Mouse (Mus musculus) forebrain, embryonic 10.5 days (tissue): ENCODE measurements around the gene Rasl10b. TPM values are rescaled to one million over a fixed set of nuclear protein-coding genes. Genes with fewer than 3 reads are reported as not detected.
A peak's percentile ranks its signal among the peaks of the same experiment; 100 is the strongest.

Experiments used
- DNase-seq: peaks from one replicate; pipeline ENCODE4 v3.0.0-alpha.2; 2017; ENCODE audit warnings: low spot score; ENCODE audit errors: extremely low spot score
- H3K27ac ChIP-seq: fragments of 300-500 bp; sonication (generic); 2 replicates; pipeline ENCODE4 v1.5.1; 2016; ENCODE audit warnings: mild to moderate bottlenecking
- H3K27me3 ChIP-seq: fragments of 300-500 bp; sonication (generic); 2 replicates; pipeline ENCODE4 v1.6.1; 2016; ENCODE audit warnings: mild to moderate bottlenecking; ENCODE audit not compliant: poor library complexity, severe bottlenecking
- H3K36me3 ChIP-seq: fragments of 300-500 bp; sonication (generic); replicated peaks from 2 replicates; pipeline ENCODE4 v1.6.1; 2016; ENCODE audit warnings: mild to moderate bottlenecking, moderate library complexity
- H3K4me1 ChIP-seq: fragments of 300-500 bp; sonication (generic); 2 replicates; pipeline ENCODE4 v1.6.1; 2016
- H3K4me3 ChIP-seq: fragments of 300-500 bp; sonication (generic); 2 replicates; pipeline ENCODE4 v1.5.1; 2016; ENCODE audit warnings: mild to moderate bottlenecking, moderate library complexity
- H3K9me3 ChIP-seq: fragments of 300-500 bp; sonication (generic); 2 replicates; pipeline ENCODE4 v1.6.1; 2016; ENCODE audit warnings: mild to moderate bottlenecking, moderate library complexity
- WGBS: fragments of 180-500 bp; shearing (Covaris S2); methylation state at CpG from one replicate; pipeline ENCODE4 v1.1.7; 2016; 5-methylcytosine and 5-hydroxymethylcytosine counted together
- polyA plus RNA-seq: library from polyadenylated mRNA; unstranded; fragments of >200 nt; fragmentation: Nextera tagmentation; extraction: Ambion mirVana; gene quantifications from 2 replicates; pipeline ENCODE4 v1.2.1, GENCODE M21; 2016

The Rasl10b gene
- polyA plus RNA-seq, 1 experiment from 2014 or later: 2.7 TPM

- Histone ChIP-seq H3K27me3 (peaks cover 64% of the 10 kb centered on the region), H3K27ac (peak overlapping the region; percentile 78)
- WGBS: under 1% methylated on average over 66 of the region's 75 CpGs
These were observed 31.4 kb downstream of the Rasl10b start for GRCm38 (mm10) chr11:83440081-83441064.

GRCm38 (mm10) chr11:83441235-83441634 is 32.3 kb downstream of the Rasl10b start:
- no peak overlapping the region for H3K4me3 ChIP-seq
- H3K27me3 ChIP-seq: peaks cover 72% of the 10 kb centered on the region
- DNase-seq: no peak
- H3K4me1 ChIP-seq: peaks cover 45% of the 10 kb centered on the region
- 0 out of 2 replicates have a peak, but pooled peaks cover 4% of the 10 kb centered on the region for H3K9me3 ChIP-seq
- WGBS: 43% methylated on average over 7 of the region's 7 CpGs
- H3K27ac ChIP-seq: no peak overlapping the region
- no peaks in the 10 kb centered on the region for H3K36me3 ChIP-seq

More at GRCm38 (mm10) chr11:83440081-83441064, 31.4 kb downstream of the Rasl10b start:
- H3K4me3 ChIP-seq: peak overlapping the region; percentile 73
- 0 out of 2 replicates have a peak, but pooled peaks cover 4% of the 10 kb centered on the region for H3K9me3 ChIP-seq
- H3K36me3 ChIP-seq: no peaks in the 10 kb centered on the region
- peaks cover 45% of the 10 kb centered on the region for H3K4me1 ChIP-seq
- peak; percentile 88 for DNase-seq

- WGBS: 12% methylated on average over 29 of the region's 29 CpGs
- Histone ChIP-seq H3K36me3 (no peaks in the 10 kb centered on the region), H3K27ac (no peak overlapping the region), H3K9me3 (0 out of 2 replicates have a peak, but pooled peaks cover 4% of the 10 kb centered on the region), H3K27me3 (peaks cover 87% of the 10 kb centered on the region), H3K4me1 (peaks cover 50% of the 10 kb centered on the region), H3K4me3 (peak overlapping the region; percentile 38)
- peak; percentile 73 for DNase-seq
These were observed 33.8 kb downstream of the Rasl10b start for GRCm38 (mm10) chr11:83442596-83443267.

- Histone ChIP-seq H3K36me3 (no peaks in the 10 kb centered on the region), H3K27me3 (peaks cover 85% of the 10 kb centered on the region), H3K4me1 (peaks cover 61% of the 10 kb centered on the region), H3K4me3 (no peak overlapping the region), H3K9me3 (0 out of 2 replicates have a peak, but pooled peaks cover 4% of the 10 kb centered on the region), H3K27ac (no peak overlapping the region)
- 9% methylated on average over 7 of the region's 7 CpGs for WGBS
- DNase-seq: no peak
These were observed 34.9 kb downstream of the Rasl10b start for GRCm38 (mm10) chr11:83443824-83444223.

- no peak overlapping the region for H3K27ac ChIP-seq
- DNase-seq: no peak
- peaks cover 70% of the 10 kb centered on the region for H3K4me1 ChIP-seq
- 27% methylated on average over 19 of the region's 19 CpGs for WGBS
- H3K9me3 ChIP-seq: 0 out of 2 replicates have a peak, but pooled peaks cover 4% of the 10 kb centered on the region
- no peaks in the 10 kb centered on the region for H3K36me3 ChIP-seq
- H3K27me3 ChIP-seq: peaks cover 79% of the 10 kb centered on the region
- H3K4me3 ChIP-seq: peak overlapping the region; percentile 35
These were observed 36.1 kb downstream of the Rasl10b start for GRCm38 (mm10) chr11:83445001-83445400.

- WGBS: 74% methylated on average over 10 of the region's 10 CpGs
These were observed 38.7 kb downstream of the Rasl10b start for GRCm38 (mm10) chr11:83447612-83448011.

GRCm38 (mm10) chr11:83448021-83448926 is 39.3 kb downstream of the Rasl10b start:
- no peak overlapping the region for H3K4me3 ChIP-seq
- 0 out of 2 replicates have a peak, but pooled peaks cover 4% of the 10 kb centered on the region for H3K9me3 ChIP-seq
- peaks cover 58% of the 10 kb centered on the region for H3K27me3 ChIP-seq
- no peak for DNase-seq
- 50% methylated on average over 16 of the region's 16 CpGs for WGBS
- peaks cover 47% of the 10 kb centered on the region for H3K4me1 ChIP-seq
- H3K36me3 ChIP-seq: no peaks in the 10 kb centered on the region
- peak overlapping the region; percentile 65 for H3K27ac ChIP-seq

More at GRCm38 (mm10) chr11:83447612-83448011, 38.7 kb downstream of the Rasl10b start:
- no peaks in the 10 kb centered on the region for H3K36me3 ChIP-seq
- H3K27ac ChIP-seq: 0 out of 2 replicates have a peak overlapping the region, but pooled peaks have one; percentile 65
- H3K4me3 ChIP-seq: no peak overlapping the region
- peaks cover 53% of the 10 kb centered on the region for H3K4me1 ChIP-seq
- no peak for DNase-seq
- 0 out of 2 replicates have a peak, but pooled peaks cover 4% of the 10 kb centered on the region for H3K9me3 ChIP-seq
- H3K27me3 ChIP-seq: peaks cover 65% of the 10 kb centered on the region

- Histone ChIP-seq H3K4me3 (no peak overlapping the region), H3K9me3 (0 out of 2 replicates have a peak, but pooled peaks cover 4% of the 10 kb centered on the region), H3K36me3 (no peaks in the 10 kb centered on the region), H3K4me1 (peaks cover 41% of the 10 kb centered on the region), H3K27ac (peak overlapping the region; percentile 65), H3K27me3 (peaks cover 52% of the 10 kb centered on the region)
- no peak for DNase-seq
These were observed 39.9 kb downstream of the Rasl10b start for GRCm38 (mm10) chr11:83448927-83449236.

GRCm38 (mm10) chr11:83449298-83449697 is 40.4 kb downstream of the Rasl10b start:
- Histone ChIP-seq H3K36me3 (no peaks in the 10 kb centered on the region), H3K27ac (peak overlapping the region; percentile 65; the same call in 1 of the 2 replicates), H3K4me3 (no peak overlapping the region), H3K9me3 (0 out of 2 replicates have a peak, but pooled peaks cover 4% of the 10 kb centered on the region), H3K27me3 (peaks cover 48% of the 10 kb centered on the region), H3K4me1 (peaks cover 38% of the 10 kb centered on the region)
- DNase-seq: no peak
- 54% methylated on average over 4 of the region's 4 CpGs for WGBS

GRCm38 (mm10) chr11:83450550-83450949 is 41.6 kb downstream of the Rasl10b start:
- Histone ChIP-seq H3K36me3 (no peaks in the 10 kb centered on the region), H3K27me3 (peaks cover 35% of the 10 kb centered on the region), H3K4me3 (no peak overlapping the region), H3K4me1 (peaks cover 43% of the 10 kb centered on the region), H3K27ac (no peak overlapping the region), H3K9me3 (no peaks in the 10 kb centered on the region)
- DNase-seq: no peak
- WGBS: 42% methylated on average over 1 of the region's 1 CpGs

- 89% methylated on average over 10 of the region's 10 CpGs for WGBS
- H3K4me3 ChIP-seq: no peak overlapping the region
- peaks cover 43% of the 10 kb centered on the region for H3K4me1 ChIP-seq
- H3K9me3 ChIP-seq: no peaks in the 10 kb centered on the region
- peaks cover 28% of the 10 kb centered on the region for H3K27me3 ChIP-seq
- no peaks in the 10 kb centered on the region for H3K36me3 ChIP-seq
- H3K27ac ChIP-seq: no peak overlapping the region
- no peak for DNase-seq
These were observed 42.3 kb downstream of the Rasl10b start for GRCm38 (mm10) chr11:83451281-83451680.

- DNase-seq: no peak
- Histone ChIP-seq H3K4me1 (peaks cover 40% of the 10 kb centered on the region), H3K36me3 (no peaks in the 10 kb centered on the region), H3K4me3 (no peak overlapping the region), H3K27ac (peak overlapping the region; percentile 48; the same call in 1 of the 2 replicates), H3K9me3 (no peaks in the 10 kb centered on the region), H3K27me3 (peaks cover 7% of the 10 kb centered on the region; the same call in 1 of the 2 replicates)
- 31% methylated on average over 4 of the region's 4 CpGs for WGBS
These were observed 45.6 kb downstream of the Rasl10b start for GRCm38 (mm10) chr11:83454548-83454947.
